Mouse (Mus musculus) bone marrow macrophage, adult 2 months (primary cell): ENCODE data around the gene Prmt3.

Experiments used
- CTCF ChIP-seq: IDR thresholded peaks from 2 replicates; pipeline ENCODE4 v1.5.1; 2012; ENCODE audit warnings: low read depth, mild to moderate bottlenecking, low read length, moderate library complexity
- POLR2A ChIP-seq: IDR thresholded peaks from 2 replicates; pipeline ENCODE4 v1.6.1; 2012; ENCODE audit warnings: mild to moderate bottlenecking, low read depth, low read length, borderline replicate concordance

DNA sequence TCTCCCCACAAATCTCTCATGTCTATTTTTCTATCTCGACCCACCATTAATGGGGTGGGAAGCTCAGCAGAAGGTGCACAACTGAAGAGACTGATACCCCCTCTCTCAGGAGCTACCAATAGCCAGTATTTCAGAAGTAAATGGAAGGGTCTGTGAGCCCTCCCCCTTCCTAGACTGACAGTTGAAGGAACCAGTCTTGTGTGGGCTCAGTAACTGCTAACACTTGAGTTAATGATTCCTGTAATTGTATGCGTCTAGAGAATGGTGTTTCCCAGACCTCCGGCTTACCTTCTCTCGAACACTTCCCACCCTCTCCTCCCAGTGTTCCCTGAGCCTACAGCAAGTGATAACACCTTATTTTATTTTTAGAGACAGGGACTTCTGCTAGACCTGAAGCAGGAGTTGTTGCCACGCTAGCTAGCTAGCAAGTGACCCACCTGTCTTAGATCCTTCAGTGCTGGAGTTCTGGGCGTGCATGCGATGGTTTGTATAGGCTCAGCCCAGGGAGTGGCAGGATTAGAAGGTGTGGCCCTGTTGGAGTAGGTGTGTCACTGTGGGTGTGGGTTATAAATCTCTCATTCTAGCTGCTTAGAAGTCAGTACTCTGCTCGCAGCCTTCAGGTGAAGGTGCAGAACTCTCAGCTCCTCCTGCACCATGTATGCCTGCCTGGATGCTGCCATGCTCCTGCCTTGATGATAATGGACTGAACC lies 102.0 kb downstream of the Prmt3 start:
- TF ChIP-seq POLR2A, result no peak
- TF ChIP-seq CTCF, result no peak
